Mouse (Mus musculus) liver, postnatal 0 days (tissue): ENCODE measurements at regions not wholly inside any gene's neighbourhood (a gene's known extent, or its start where the extent isn't known, plus 50 kb on each side); places are given as distances from the start of the nearest gene placed in this dataset.

Experiments
- CTCF ChIP-seq: sonication (generic); IDR thresholded peaks from 2 replicates; pipeline ENCODE4 v1.5.1; 2016; ENCODE audit warnings: antibody characterized with exemption, low read depth
- EP300 ChIP-seq: IDR thresholded peaks from 2 replicates; pipeline ENCODE4 v1.6.1; 2016; ENCODE audit warnings: antibody characterized with exemption, low read depth, mild to moderate bottlenecking

DNA sequence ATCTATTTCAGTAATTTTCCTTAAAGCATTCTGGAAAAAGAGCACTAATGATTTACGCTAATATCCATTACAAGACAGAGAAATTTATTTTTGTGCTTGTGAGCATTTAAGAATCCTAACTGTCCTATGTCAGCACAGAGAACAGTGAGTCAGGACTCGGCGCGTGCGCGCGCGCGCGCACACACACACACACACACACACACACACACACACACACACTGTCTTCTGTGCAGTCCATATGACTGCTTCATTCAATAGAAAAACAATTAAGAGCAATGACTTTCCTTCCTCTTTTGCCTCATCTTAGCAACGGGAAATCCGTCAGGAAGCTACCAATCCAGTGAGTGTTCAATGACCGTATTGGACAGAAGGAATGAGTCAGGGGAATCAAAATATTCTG lies 53.3 kb upstream of the Rnf32 start:
- TF ChIP-seq CTCF (no peak), EP300 (no peak)
